Mouse (Mus musculus) erythroblast, embryonic 14.5 days (primary cell): Measurements from ENCODE around the gene Rab17.

ENCODE experiments used
- GATA1 ChIP-seq: IDR thresholded peaks from 2 replicates; pipeline ENCODE4 v1.6.1; 2012; ENCODE audit warnings: low read length, inconsistent platforms, mixed read lengths
- TAL1 ChIP-seq: IDR thresholded peaks from 3 replicates; pipeline ENCODE4 v1.6.1; 2012; ENCODE audit warnings: low read length, inconsistent platforms, mixed read lengths

DNA sequence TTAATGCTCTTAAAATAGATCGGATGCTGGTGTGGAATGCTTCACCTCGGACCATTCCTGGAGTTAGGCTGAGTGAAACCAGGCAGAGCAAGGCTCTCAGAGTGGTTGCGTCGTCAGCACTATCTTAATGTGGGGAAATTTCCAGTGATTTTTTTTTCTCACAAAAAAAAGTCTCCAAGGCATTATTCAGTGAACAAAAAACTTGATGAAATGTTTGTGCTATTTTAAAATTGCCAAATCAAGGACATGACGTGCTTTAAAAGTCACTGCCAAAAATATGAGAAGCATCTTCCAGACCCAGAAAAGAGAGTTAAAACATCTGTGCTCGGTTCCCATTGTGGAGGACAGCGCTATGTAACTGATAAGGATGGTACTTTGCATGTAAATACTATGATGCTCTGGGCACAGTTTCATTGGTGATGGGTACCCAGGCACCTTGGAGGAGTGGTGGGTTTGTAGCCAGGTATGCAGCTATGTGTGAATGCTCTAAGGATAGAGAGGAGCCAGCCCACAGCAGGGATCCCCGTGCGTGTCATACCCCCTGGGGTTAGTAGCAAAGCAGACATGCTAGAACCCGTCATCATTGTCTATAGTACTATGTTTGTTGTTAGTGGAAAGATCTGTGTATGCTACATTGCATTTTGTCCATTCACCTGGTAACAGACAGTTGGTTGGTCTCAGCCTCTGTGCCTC, 11.3 kb upstream of the Rab17 start:
- TF ChIP-seq TAL1 (no peak), GATA1 (no peak)
